Mouse (Mus musculus) kidney, postnatal 14 days (tissue): Measurements from ENCODE around the gene Itga3.

Experiments
- DNase-seq: peaks from one replicate; pipeline ENCODE4 v3.0.0; 2022; ENCODE audit warnings: mixed read lengths

Gene Itga3

DNA sequence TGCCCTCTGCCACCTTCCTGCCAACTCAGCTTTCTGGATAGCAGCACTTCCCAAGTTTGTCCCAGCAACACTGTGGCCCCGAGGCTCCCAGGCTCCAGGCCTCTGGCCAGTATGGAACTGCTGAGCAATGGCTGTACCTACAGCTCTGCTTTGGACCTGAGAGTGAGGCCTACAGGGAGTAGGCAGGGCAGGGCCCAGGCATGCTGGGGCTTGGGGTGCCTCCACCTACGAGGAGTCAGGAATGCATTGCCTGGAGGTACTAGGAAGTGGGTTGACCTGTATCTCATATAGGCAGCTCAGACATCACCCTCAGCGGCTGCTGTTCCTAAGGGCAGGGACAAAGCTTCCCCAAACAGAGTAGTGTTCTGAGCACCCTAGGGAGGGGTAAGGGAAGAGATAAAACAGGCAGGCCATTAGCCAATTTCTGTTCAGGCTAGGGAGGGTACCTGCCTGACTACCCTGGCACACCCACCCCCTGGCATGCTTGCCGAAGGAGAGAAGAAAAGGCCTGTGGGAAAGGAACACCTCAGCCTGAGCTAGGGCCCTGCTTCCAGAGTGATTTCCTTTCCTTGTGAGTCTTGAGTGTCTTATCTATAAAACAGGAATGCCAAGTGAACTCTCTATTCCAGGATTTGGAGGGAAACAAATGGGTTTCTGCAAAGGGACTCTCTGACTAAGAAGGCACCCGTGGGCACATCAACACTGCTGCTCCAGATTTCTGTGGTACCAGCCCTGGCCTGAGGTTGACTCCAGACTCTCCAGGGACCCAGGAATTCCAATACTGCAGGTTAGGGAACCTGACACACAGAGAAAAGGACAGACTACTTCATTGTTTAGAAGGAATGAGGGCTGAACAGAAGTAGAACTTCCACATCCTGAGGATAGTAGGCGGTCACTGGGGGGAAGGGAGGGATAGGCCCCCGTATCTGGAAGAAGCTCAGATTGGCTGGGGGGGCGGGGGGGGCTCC is 6.2 kb downstream of the Itga3 start:
- DNase-seq = no peak

GRCm38 (mm10) chr11:95069226-95069957 is 7.2 kb downstream of the Itga3 start:
- DNase-seq = no peak

- DNase-seq = no peak
These were observed 19.7 kb downstream of the Itga3 start for GRCm38 (mm10) chr11:95056768-95057501.

DNA sequence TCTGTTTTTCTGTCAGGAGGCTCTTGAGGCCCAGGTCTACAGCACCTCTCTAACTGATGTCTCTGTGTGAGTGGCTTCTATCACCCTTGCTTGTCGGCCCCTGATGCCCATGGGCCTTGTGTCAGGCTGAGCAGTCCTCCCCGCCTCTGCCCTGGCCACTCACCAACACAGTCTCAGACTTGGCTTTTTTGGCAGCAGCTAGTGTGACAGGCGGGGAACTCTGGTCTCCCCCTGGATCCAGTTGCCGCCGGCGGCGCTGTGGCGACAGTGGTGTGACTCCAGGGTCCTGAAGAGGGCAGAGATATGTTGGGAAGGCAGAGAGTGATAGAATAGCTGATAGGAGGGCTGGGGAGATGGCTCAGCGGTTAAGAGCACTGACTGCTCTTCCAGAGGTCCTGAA is 23.5 kb downstream of the Itga3 start:
- DNase-seq = no peak

GRCm38 (mm10) chr11:95046980-95047680 is 29.5 kb downstream of the Itga3 start:
- DNase-seq = peak; percentile 73

DNA sequence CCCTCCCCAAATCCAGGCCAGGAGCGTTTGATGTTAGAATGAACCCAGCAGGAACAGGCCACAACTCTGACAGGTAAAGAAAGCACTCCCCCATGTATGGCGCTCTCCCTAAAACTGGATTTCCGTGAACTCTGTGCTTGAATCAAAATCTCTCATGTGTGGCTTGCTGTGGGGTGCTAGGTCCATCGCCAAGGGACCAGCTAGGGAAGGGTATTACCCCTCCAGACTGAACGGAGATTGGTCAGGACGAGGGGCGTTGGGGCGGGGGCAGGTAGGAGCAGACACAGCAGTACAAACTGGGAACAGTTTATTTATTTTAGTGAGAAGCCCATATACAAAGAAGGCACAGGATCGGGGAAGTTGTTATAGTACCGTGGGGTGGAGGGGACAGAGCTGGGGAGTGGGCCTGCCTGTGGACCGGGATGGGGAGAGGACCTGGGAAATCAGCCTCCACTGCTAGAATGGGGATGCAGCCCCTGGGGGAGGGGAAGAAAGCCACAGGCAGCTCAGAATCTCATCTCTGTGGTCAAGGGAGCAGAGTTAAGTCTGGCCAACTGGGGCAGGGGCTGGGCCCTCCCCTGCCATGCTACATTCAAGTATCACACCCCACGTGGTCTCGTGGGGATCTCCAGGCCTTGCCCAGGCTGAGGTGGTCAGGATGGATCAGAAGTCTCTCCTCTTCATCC is 32.3 kb downstream of the Itga3 start:
- DNase-seq = no peak

GRCm38 (mm10) chr11:95043608-95044007 is 33.0 kb downstream of the Itga3 start:
- DNase-seq = no peak

GRCm38 (mm10) chr11:95043060-95043459 is 33.5 kb downstream of the Itga3 start:
- DNase-seq = no peak

DNA sequence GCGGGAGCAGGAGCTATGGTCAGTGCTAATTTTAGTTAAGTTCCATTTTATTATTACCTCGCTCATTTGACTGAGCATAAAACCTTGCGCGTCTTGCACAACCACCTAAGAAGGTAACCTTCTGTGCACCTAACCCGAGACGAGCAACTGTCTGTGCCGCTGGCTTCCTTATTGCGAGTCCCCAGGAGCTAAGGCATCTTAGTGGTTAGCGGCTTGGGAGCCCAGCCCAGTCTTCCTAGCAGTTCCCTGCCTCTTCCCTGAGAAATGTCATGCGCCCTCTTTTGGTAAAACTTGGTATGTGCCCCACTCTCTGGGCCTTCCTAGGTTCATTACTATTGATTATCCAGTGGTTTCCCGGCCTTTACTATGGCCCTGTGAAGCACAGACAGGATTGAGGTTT is 34.5 kb downstream of the Itga3 start:
- peak; percentile 91 for DNase-seq

DNA sequence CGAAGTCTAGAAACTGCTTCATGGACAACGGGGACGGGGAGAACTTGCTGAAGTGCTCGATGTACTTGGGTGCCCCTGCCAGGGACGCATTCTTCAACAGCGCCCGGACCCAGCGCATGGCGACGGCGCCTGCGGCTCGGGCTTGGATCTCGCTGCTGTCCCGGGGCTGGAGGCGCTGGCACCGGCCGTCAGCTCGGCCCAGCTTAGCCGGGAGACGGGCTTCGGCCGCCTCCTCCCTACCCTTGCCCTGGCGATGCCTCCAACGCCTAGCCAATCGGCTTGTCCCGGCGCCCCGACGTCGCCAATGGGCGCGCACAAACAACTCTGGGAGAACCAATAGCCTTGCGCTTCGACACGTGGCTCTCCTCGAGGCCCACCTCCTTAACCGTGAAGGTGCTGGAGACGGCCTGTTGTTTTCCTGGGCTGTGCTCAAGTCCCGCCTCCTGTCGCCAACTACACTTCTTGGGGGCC is 35.4 kb downstream of the Itga3 start, which contains the start of gene Pdk2:
Pdk2 (minus strand) TSS at position 216 of the 471 bp plus-strand sequence.
- DNase-seq = peak; percentile 98

DNA sequence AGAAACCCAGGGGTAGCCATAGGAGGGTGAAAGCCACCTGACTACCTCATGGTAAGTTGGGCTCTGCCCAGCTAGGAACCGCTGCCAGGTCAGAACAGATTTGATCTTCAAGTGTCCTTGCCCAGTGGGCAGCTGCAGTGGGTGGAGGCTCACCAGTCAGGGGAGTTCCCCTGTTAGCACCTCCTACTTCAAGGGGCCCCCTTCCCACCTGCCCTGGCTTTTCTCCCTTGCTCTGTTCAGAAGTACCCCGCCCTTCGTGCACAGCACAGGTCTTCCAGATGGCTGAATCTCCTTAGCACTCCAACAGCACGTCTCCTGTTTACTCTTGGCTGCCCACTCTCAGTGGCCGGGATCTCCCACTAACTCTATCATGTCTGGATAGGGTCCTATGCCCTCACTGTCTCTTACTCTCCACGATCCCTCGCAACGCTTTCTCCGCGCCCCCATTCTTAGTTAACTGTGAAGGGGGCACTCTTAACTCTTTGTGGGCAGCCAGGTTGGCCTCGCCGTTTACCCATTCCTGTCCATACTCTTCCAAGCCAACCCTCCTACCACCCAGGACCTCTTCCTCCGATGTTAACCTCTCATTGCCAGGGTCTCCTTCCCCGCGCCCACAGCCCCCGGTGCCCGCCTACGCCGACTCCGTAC is 36.0 kb downstream of the Itga3 start:
- DNase-seq = peak; percentile 92

DNA sequence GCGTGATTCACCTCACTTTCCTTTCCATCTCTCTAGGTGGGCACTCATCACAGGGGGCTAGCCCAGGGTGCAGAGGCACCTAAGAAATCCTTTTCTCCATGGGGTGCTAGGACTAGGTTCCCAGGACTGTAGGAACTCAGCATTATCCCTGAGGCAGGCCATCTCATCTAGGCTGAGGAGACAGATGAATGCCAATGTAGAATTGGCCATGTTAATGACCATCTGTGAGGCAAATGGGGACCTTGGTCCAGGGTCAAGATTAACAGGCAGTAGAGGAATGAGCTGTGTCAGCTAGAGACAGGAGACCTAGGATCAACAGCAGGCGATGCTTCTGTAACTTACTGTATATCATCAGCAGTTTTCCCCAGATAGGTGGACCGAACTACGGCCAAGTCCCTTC is 36.8 kb downstream of the Itga3 start:
- DNase-seq = peak; percentile 53

GRCm38 (mm10) chr11:95038818-95039655 is 37.6 kb downstream of the Itga3 start:
- DNase-seq = peak; percentile 80

- no peak for DNase-seq
These were observed 38.3 kb downstream of the Itga3 start for GRCm38 (mm10) chr11:95038156-95038817.

- DNase-seq = no peak
These were observed 39.3 kb downstream of the Itga3 start for GRCm38 (mm10) chr11:95037306-95037705.

DNA sequence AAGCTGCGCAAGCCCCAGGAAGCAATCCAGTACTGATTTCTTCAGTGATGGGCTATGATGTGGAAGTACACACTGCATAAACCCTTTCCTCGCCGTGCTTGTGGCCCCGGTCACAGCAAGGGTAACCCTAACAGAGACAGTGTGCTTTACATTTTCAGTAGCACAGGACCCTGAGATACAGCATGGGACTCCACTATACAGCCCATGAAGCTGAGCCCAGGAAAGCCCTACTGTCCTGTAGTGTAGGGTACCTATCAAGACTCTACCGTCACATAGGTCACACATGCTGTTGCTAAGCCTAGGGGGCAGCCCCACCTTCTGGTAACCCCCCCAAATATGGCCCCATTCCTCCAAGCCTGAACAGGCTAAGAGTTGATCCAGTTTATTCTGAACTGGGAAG is 40.1 kb downstream of the Itga3 start:
- DNase-seq = no peak

GRCm38 (mm10) chr11:95034902-95035301 is 41.7 kb downstream of the Itga3 start:
- no peak for DNase-seq

GRCm38 (mm10) chr11:95033617-95034016 is 43.0 kb downstream of the Itga3 start:
- no peak for DNase-seq

GRCm38 (mm10) chr11:95032945-95033344 is 43.7 kb downstream of the Itga3 start:
- DNase-seq = peak; percentile 48
